Mouse (Mus musculus): ENCODE results near the gene Dpf3. TPM values are rescaled to one million over a fixed set of nuclear protein-coding genes. Genes with fewer than 3 reads are reported as not detected.

Dpf3 gene
- polyA plus RNA-seq, 2 experiments = 3.0 to 4.9 TPM

DNA sequence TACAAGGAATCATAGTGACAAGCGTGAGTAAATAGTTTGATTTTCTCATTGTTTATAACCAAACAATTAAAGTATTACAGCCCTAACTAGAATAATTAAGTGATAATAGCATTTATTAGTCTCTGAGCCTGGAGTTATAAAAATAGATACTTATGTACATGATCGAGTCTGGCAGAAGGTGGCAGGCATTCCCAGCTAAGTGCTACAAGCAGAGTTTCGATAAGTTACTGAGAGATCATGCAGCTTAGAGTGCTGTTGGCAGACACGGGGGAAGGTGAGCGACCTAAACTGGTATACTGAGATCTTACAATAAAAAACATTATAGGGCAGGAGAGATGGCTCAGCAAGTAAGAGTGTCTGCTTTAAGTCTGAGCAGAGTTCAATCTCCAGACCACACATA lies 3.9 kb downstream of the Dpf3 start:
- WGBS = 49% methylated on average over 5 of the region's 5 CpGs
- peaks cover 14% of the 10 kb centered on the region; the same call in 1 of the 2 replicates for H3K4me1 ChIP-seq (ENCODE audit: control insufficient read depth, insufficient read depth, low read length)
- no peak for DNase-seq (ENCODE audit: low spot score)
- no peak for ATAC-seq (ENCODE audit: low FRiP score, low read depth)
- H3K27me3 ChIP-seq (ENCODE audit: control insufficient read depth, insufficient read depth, low read length) = peaks cover 30% of the 10 kb centered on the region
- no peak overlapping the region for H3K4me3 ChIP-seq (replicated peaks; ENCODE audit: low read length)
- H3K36me3 ChIP-seq (ENCODE audit: control insufficient read depth, insufficient read depth, low read length) = no peaks in the 10 kb centered on the region
- no peaks in the 10 kb centered on the region for H3K9me3 ChIP-seq (ENCODE audit: control insufficient read depth, low read length)
- H3K4me2 ChIP-seq (replicated peaks; ENCODE audit: low read depth, low read length, severe bottlenecking) = no peak overlapping the region
- no peak overlapping the region for H3K27ac ChIP-seq (replicated peaks; ENCODE audit: low read depth, low read length)
- no peak overlapping the region for H3K9ac ChIP-seq (ENCODE audit: low read depth, low read length, severe bottlenecking)
- no peak for TF ChIP-seq POLR2A (IDR thresholded peaks at IDR 0.05; ENCODE audit: borderline replicate concordance, extremely low read depth, insufficient read depth, insufficient read length)

DNA sequence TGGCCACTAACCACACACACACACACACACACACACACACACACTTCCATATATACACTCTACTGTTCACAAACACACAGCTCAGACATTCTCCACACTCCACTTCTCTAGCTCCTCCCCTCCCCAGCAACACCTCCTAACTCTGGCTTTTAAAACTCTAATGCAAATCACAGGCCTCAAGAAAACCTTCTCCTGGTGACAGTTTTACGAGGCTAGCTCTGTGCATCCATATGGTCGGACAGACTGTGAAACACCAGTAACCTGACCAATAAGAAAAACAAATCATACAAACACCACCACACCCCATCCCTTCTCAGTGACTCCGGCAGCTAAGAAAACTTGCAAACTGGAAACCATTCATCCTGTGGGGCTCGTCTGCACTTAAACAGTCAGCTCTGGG lies 6.1 kb downstream of the Dpf3 start:
- Histone ChIP-seq H3K4me3 (replicated peaks; ENCODE audit: low read length) (no peak overlapping the region), H3K36me3 (ENCODE audit: control insufficient read depth, insufficient read depth, low read length) (no peaks in the 10 kb centered on the region), H3K4me1 (ENCODE audit: control insufficient read depth, insufficient read depth, low read length) (peaks cover 7% of the 10 kb centered on the region; the same call in 1 of the 2 replicates), H3K4me2 (replicated peaks; ENCODE audit: low read depth, low read length, severe bottlenecking) (no peak overlapping the region), H3K27me3 (ENCODE audit: control insufficient read depth, insufficient read depth, low read length) (peaks cover 28% of the 10 kb centered on the region), H3K9me3 (ENCODE audit: control insufficient read depth, low read length) (no peaks in the 10 kb centered on the region), H3K27ac (replicated peaks; ENCODE audit: low read depth, low read length) (no peak overlapping the region), H3K9ac (ENCODE audit: low read depth, low read length, severe bottlenecking) (no peak overlapping the region)
- no peak for TF ChIP-seq POLR2A (IDR thresholded peaks at IDR 0.05; ENCODE audit: borderline replicate concordance, extremely low read depth, insufficient read depth, insufficient read length)
- DNase-seq (ENCODE audit: low spot score) (peak; percentile 55), ATAC-seq (ENCODE audit: low FRiP score, low read depth) (peak; percentile 80)
- WGBS = 16% methylated on average over 4 of the region's 4 CpGs

DNA sequence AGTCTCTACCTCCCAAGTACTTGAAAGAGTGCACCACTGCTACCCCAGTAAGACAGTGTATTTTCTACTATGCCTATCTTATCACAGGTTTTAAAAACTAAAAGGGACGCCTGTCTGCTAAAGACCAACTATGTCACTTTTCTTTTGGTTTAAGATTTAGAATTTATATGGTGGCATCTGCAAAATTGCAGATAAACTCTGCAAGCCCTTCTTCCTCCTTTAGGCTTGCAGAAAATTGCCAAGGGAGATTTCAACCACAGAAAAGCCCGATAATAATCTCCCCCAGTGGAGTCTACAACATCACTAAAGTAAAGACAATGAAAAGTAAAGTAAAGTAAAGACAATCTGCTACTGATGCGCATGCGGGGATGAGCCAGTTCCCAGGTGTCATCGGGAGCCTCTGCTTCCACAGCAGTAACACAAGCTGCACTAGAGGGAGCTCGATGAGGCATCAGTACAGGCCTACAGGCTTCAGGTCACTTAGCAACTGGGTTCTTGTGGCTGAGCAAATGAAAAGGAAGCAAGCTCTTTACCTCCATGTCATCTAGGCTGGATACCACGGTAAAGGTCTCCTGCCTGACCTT lies 7.6 kb downstream of the Dpf3 start:
- Histone ChIP-seq H3K27me3 (ENCODE audit: control insufficient read depth, insufficient read depth, low read length) (peaks cover 17% of the 10 kb centered on the region), H3K4me2 (replicated peaks; ENCODE audit: low read depth, low read length, severe bottlenecking) (no peak overlapping the region), H3K9me3 (ENCODE audit: control insufficient read depth, low read length) (no peaks in the 10 kb centered on the region), H3K27ac (replicated peaks; ENCODE audit: low read depth, low read length) (no peak overlapping the region), H3K9ac (ENCODE audit: low read depth, low read length, severe bottlenecking) (no peak overlapping the region), H3K36me3 (ENCODE audit: control insufficient read depth, insufficient read depth, low read length) (no peaks in the 10 kb centered on the region), H3K4me1 (ENCODE audit: control insufficient read depth, insufficient read depth, low read length) (peaks cover 5% of the 10 kb centered on the region; the same call in 1 of the 2 replicates), H3K4me3 (replicated peaks; ENCODE audit: low read length) (no peak overlapping the region)
- no peak for ATAC-seq (ENCODE audit: low FRiP score, low read depth)
- no peak for TF ChIP-seq POLR2A (IDR thresholded peaks at IDR 0.05; ENCODE audit: borderline replicate concordance, extremely low read depth, insufficient read depth, insufficient read length)
- no peak for DNase-seq (ENCODE audit: low spot score)
- 78% methylated on average over 7 of the region's 7 CpGs for WGBS

DNA sequence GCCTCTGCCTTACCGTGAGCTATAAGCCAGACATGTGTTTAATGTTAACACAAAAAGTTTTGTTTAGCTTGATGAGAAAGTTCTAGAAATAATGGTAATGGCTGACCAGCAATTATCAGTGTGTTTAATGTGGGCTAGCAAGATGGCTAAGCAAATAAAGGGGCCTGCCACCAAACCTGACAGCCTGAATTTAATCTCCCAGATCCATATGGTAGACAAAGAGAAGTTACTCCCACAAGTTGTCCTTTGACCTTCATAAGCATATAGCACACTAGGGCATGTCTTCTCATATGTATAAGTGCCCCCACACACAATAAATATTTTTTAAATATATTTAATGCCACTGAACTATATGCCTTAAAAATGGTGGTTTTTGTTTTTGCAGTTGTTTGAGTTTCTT lies 8.4 kb downstream of the Dpf3 start:
- DNase-seq (ENCODE audit: low spot score) (no peak), ATAC-seq (ENCODE audit: low FRiP score, low read depth) (no peak)
- H3K9me3 ChIP-seq (ENCODE audit: control insufficient read depth, low read length) = no peaks in the 10 kb centered on the region
- 61% methylated on average over 1 of the region's 1 CpGs for WGBS
- H3K36me3 ChIP-seq (ENCODE audit: control insufficient read depth, insufficient read depth, low read length) = no peaks in the 10 kb centered on the region
- no peak for TF ChIP-seq POLR2A (IDR thresholded peaks at IDR 0.05; ENCODE audit: borderline replicate concordance, extremely low read depth, insufficient read depth, insufficient read length)
- H3K4me2 ChIP-seq (replicated peaks; ENCODE audit: low read depth, low read length, severe bottlenecking) = no peak overlapping the region
- no peak overlapping the region for H3K4me3 ChIP-seq (replicated peaks; ENCODE audit: low read length)
- H3K27ac ChIP-seq (replicated peaks; ENCODE audit: low read depth, low read length) = no peak overlapping the region
- peaks cover 3% of the 10 kb centered on the region; the same call in 1 of the 2 replicates for H3K4me1 ChIP-seq (ENCODE audit: control insufficient read depth, insufficient read depth, low read length)
- no peak overlapping the region for H3K9ac ChIP-seq (ENCODE audit: low read depth, low read length, severe bottlenecking)
- H3K27me3 ChIP-seq (ENCODE audit: control insufficient read depth, insufficient read depth, low read length) = peaks cover 9% of the 10 kb centered on the region; the same call in 1 of the 2 replicates

DNA sequence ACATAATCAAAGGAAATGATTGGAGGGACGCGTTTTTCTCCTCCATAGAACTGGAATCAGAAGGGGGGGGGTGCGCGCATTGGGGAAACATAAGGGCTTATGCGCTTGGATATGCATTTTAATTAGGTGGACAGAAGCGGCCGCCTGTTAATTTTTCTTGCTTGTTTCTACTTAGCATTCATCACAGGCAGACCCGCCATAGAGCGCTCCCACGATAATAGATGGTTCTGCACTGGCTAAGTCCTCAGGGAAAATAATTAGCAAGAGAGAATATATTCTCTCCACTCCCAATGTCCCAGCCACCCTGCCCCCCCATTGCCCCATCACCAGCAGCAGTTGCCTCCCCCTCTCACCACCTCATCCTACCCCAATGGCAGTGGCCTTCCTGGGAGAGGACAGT lies 11.2 kb downstream of the Dpf3 start:
- ATAC-seq (ENCODE audit: low FRiP score, low read depth) = no peak
- Histone ChIP-seq H3K4me3 (replicated peaks; ENCODE audit: low read length) (no peak overlapping the region), H3K9ac (ENCODE audit: low read depth, low read length, severe bottlenecking) (no peak overlapping the region), H3K27me3 (ENCODE audit: control insufficient read depth, insufficient read depth, low read length) (no peaks in the 10 kb centered on the region), H3K27ac (replicated peaks; ENCODE audit: low read depth, low read length) (no peak overlapping the region), H3K4me1 (ENCODE audit: control insufficient read depth, insufficient read depth, low read length) (peaks cover 2% of the 10 kb centered on the region; the same call in 1 of the 2 replicates), H3K9me3 (ENCODE audit: control insufficient read depth, low read length) (no peaks in the 10 kb centered on the region), H3K36me3 (ENCODE audit: control insufficient read depth, insufficient read depth, low read length) (no peaks in the 10 kb centered on the region), H3K4me2 (replicated peaks; ENCODE audit: low read depth, low read length, severe bottlenecking) (no peak overlapping the region)
- 84% methylated on average over 10 of the region's 10 CpGs for WGBS
- no peak for DNase-seq (ENCODE audit: low spot score)
- TF ChIP-seq POLR2A (IDR thresholded peaks at IDR 0.05; ENCODE audit: borderline replicate concordance, extremely low read depth, insufficient read depth, insufficient read length) = no peak

Data from limb, embryonic 14.5 days (tissue).